Mouse (Mus musculus): ENCODE measurements around the gene Rpl13a.

Gene Rpl13a

DNA sequence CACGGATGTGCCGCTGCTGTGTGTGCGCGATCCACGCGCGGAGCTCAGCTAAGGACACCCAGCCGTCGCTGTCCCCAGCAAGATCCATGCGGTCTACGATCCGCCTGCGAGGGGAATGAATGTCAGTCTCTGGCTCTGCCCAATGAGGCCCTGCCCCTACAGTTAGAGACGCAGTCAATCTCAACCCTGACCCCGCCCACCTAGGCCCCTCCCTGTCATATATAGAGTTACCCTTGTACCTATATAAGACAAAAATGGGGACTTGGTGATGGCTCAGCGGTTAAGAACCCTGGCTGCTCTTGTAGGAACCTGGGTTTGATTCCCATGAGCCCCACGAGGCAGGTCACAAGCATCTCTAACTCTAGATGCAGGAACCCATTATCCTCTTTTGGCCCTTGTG is 40.0 kb downstream of the Rpl13a start:
- DNase-seq, result no peak

DNA sequence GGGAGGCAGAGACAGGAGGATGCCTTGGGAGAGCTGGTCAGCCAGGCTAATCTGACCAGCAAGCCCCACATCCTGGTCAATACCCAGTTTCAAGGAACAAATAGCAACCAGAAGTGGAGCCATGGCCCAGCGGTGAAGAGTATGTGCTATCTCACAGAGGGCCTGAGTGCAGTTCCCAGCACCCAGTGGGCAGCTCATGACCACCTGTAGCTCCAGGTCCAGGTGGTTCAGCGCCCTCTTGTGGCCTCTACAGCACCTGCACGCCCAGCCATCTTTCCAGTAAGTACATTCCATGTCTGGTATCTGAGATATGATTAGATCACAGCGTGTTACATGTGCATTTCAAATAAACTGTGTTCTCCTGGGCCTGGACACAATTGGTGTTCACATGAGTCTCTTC is 42.5 kb downstream of the Rpl13a start:
- DNase-seq, result no peak

DNA sequence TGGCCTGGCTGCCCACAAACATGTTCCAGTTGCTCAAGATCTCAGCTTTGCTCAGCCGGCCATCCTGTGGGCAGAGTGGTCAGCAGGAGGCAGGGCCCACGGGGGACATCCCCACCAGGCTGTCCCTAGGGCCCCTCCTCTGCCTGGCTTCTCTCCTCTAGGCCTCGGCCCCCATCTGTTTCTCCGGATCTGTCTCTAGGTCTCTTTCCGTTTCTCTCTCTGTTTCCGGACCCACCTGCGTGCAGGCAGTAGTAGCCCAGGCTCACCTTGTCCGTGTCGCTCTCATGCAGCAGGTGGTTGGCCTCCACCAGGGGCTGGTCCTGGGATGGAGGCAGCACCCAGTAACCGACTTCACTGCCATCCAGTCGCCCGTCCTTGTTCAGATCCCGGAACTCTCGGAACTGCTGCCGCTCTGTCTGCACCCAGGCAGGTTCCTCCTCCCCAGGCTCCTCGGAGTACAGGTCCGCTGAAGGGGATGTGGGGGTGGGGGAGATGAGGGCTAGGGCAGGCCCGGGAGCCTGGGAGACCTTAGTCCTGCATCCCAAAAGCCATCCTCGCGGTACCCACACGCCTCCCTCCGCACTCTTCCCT is 45.2 kb downstream of the Rpl13a start:
- no peak for DNase-seq

DNA sequence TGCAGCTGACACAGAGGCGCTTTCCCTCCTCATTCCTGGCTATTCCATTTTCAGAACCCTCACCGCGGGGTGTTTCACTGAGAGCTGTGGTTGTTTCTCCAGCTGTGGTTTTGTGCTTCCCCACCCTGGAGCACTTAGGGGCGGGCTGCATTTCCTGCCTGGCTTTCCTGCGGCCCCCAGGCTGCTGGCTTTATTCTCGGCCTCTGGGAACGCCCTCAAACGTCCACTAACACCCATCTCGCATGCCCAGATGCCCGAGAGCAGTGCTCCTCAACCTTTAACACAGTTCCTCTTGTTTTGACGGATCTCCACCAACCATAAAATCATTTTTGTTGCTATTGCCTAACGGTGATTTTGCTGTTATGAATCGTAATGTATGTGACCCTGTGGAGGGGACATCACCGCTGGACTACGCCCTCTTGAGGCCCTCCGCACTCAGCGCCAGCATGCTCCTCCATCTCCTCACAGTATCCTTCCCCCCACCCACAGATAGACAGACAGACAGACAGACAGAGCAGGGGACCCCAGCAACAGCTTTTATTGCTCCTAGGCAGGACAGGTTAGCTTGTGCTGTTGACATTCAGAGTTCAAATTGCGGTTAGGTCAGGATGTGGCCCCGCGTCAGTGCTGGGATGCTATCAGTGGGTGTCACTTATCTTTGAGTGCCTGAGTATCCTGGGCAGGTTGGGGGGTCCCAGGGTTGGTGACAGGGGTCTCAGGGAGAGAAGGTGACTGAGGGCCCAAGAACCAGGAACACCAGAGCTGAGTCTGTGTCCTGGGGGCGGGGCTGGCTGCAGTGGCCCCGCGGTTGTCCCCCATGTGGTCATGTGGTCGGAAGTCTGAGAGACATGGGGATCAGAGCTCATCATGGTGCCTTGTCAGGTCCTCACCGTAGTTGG is 45.9 kb downstream of the Rpl13a start:
- DNase-seq, result peak; percentile 70 to 72

DNA sequence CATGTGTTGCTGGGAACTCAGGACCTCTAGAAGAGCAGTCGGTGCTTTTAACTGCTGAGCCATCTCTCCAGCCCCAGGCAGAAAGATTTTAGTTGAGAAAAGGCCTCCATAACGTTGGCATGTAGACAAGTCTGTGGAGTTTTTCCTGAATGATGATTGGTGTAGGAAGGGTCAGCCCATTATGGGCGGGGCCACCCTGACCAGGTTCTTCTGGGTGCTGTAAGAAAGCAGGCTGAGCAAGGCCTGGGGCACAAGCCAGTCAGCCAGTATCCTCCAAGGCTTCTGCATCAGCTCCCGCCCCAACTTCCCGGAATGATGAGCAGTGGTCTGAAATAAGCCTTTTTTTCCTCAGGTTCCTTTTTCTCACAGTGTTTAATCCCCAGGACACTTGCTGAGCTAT is 47.5 kb downstream of the Rpl13a start:
- DNase-seq, result no peak

DNA sequence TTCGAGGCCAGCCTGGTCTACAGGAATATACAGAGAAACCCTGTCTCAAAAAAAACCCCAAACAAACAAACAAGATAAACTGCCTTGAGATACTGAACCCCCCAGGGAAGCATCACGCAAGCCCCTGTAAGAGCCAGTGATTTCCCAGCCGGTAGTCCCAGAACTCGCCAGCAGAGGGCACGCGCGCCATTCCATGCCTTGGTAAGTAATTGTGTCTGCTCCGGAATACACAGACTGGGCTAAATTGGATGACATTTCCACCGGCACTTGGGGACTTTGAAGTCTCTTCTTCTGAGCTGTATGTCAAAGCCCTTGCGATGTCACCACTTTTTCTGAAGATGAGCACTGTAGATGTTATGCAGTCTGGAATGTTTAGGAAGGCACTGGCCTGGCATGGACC is 48.7 kb downstream of the Rpl13a start:
- peak; percentile 88 to 91 for DNase-seq

DNA sequence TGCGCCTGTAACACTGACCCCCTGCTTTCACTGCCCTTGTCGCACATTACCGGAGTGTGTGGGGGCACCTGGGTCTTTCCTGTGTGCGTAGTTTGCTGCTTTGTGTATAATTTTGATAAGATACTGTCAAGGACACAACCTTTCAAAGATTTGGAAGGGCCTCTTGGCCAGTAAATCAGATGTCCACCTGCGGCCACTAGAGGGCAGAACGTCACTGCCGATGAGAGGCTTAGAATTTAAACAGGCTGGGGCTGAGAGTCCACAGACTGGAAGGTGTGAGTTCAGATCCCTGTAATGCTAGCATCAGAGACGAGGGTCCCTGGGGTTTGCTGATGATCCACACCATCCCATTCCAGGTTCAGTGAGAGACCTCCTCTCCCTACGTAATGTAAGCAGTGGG is 50.0 kb downstream of the Rpl13a start:
- peak; percentile 67 to 76 for DNase-seq

DNA sequence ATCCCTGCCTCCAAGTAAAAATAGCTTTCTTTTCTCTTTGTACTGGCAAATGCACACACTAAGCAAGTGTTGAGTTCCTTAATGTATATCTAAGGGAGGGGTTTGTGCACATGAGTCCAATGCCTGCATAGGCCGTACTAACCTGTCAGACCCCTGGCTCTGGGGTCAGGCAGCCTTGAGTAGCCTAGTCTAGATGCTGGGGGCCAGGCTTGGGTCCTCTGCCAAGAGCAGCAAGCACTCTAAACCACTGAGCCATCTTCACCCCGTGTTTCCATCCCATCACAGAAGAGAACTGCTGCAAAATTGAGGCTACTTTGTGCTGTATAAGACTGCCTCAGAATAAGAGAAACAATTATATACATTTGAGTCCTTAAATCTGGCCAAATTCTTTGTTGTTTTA is 50.7 kb downstream of the Rpl13a start:
- DNase-seq, result no peak

DNA sequence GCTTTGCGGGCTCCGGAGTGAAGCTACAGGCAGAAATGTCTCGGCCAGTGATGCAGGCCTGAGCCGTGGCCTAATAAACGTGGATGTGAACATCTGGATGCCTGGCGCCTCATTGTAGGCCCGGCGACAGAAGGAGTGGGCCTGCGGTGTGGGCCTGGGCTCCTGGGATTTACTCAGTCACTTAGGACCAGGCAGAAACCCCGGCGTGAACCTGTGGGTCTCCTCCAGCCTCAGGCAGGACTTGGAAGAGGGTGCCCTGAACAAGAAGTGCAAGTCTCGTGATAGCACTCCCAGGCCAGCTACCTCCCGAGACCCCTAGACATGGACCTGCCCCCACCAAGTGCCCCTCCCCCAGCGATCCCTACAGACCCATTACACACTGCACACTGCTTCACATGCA is 51.2 kb downstream of the Rpl13a start:
- DNase-seq, result no peak

DNA sequence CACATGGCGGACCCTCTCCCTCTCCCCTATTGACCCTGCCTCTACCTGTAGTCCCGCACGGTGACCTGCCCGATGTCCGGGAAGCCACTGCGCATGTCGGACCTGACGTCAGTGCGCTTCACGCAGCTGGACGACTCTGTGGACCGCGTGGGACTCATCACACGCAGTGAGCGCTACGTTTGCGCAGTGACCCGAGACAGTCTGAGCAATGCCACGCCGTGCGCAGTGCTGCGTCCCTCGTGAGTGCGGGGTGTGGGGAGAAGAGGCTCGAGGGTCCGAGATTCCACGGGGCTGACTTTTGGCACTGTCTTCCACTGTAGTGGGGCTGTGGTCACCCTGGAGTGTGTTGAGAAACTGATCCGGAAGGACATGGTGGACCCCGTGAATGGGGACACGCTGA is 52.1 kb downstream of the Rpl13a start:
- DNase-seq, result no peak
